Mouse (Mus musculus): ENCODE results near the gene Fhit. TPM values are rescaled to one million over a fixed set of nuclear protein-coding genes. Genes with fewer than 3 reads are reported as not detected.

Gene Fhit
- polyA plus RNA-seq, 1 experiment: 6.7 TPM

DNA sequence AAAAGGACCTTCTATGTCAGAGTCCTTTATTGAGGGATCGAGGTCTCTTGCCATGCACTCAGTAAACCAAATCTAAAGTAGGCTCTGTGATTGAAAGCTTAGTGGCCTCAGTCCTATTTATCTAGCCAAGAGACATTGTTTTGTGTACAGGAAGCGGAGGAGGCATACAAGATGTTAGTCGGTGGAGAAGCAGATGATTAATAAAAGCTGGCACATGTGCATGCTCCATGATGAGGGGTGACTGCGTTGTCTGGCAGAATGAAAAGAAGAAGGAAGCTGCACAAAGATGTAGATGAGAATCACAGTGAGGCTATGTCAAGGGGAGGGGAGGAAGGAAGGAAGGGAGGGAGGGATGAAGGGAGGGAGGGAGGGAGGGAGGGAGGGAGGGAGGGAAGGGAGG is 481.8 kb downstream of the Fhit start:
- Histone ChIP-seq H3K4me1 (ENCODE audit: control insufficient read depth, insufficient read depth, insufficient read length, low read length) (no peaks in the 10 kb centered on the region), H3K4me3 (ENCODE audit: insufficient read depth, low read depth, low read length) (no peak overlapping the region), H3K27ac (replicated peaks; ENCODE audit: low read depth, low read length) (no peak overlapping the region)

DNA sequence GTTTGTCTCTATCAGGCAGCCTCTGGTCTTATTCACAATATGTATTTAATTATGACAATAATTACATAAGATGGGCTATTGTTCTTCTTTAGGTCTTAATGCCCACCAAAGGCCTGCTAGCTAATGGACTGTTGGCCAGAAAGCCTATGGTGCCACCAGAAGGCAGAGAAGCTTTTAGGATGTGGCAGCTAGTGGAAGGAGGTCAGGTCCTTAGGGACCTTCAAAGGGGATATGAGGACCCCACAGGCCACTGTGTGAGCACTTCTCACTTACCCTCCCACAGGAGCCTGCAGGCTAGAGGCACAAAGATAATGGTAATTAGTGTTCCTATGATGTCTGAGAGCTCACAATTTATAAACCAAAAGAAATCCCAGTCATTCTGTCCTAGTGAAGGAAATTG is 482.2 kb downstream of the Fhit start:
- Histone ChIP-seq H3K27ac (replicated peaks; ENCODE audit: low read depth, low read length) (no peak overlapping the region), H3K4me3 (ENCODE audit: insufficient read depth, low read depth, low read length) (no peak overlapping the region), H3K4me1 (ENCODE audit: control insufficient read depth, insufficient read depth, insufficient read length, low read length) (no peaks in the 10 kb centered on the region)

DNA sequence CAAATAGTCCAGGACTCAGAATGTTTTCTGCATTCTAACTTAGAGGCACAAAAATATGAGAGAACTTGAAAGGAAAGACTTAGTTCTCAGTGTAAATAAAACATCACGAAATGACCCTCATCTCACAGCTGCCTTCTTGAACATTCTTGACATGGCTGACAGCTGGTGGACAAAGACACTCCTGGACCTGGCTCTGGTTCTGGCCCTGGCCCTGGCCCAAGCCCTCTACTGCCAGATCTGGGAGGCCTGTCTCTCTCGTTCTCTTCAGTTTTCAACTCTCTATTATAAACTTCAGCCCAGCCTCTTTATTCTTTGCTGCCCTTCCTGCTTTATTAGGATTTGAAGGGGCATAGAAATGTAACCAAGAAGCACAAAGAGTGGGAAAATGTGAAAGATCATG is 484.2 kb downstream of the Fhit start:
- Histone ChIP-seq H3K4me1 (ENCODE audit: control insufficient read depth, insufficient read depth, insufficient read length, low read length) (no peaks in the 10 kb centered on the region), H3K4me3 (ENCODE audit: insufficient read depth, low read depth, low read length) (no peak overlapping the region), H3K27ac (replicated peaks; ENCODE audit: low read depth, low read length) (no peak overlapping the region)

DNA sequence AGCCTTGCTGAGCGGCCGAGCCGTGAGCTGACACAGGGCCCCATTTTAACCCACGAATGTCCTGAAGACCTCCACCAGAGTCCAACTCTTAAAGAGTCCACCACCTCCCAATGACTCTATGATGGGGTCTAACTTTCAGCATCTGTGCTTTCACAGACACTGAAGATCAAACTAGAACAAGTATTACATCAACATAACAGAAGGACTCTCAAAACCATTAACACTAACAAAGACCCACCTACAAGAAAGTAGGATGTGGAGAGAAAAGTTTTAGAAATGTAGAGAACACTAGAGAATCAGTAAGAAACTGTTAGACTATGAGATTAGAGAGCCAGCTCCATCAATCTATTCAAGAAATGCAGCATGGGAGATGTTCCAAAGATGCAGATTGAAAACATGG is 501.6 kb downstream of the Fhit start:
- Histone ChIP-seq H3K27ac (replicated peaks; ENCODE audit: low read depth, low read length) (no peak overlapping the region), H3K4me3 (ENCODE audit: insufficient read depth, low read depth, low read length) (no peak overlapping the region), H3K4me1 (ENCODE audit: control insufficient read depth, insufficient read depth, insufficient read length, low read length) (no peaks in the 10 kb centered on the region)

DNA sequence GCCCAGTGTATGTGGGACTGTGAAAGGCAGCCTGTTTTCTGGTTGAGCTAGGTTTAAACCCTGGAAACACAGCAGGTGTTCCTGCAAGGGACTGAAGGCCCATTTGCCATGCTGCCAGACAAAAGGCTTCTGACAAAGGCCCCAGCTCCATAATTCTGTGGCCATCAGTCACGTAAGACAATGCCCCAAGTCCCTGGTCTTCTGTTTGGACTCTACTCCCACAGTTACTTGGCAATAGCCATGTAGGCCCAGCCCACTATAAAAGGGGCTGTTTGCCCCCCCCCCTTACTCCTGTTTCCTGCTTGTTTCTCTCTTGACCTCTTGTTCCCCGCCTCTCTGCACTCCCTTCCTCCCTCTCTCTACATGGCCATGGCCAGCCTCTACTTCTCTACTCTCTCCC is 502.5 kb downstream of the Fhit start:
- H3K4me1 ChIP-seq (ENCODE audit: control insufficient read depth, insufficient read depth, insufficient read length, low read length): no peaks in the 10 kb centered on the region
- H3K4me3 ChIP-seq (ENCODE audit: insufficient read depth, low read depth, low read length): no peak overlapping the region
- no peak overlapping the region for H3K27ac ChIP-seq (replicated peaks; ENCODE audit: low read depth, low read length)

DNA sequence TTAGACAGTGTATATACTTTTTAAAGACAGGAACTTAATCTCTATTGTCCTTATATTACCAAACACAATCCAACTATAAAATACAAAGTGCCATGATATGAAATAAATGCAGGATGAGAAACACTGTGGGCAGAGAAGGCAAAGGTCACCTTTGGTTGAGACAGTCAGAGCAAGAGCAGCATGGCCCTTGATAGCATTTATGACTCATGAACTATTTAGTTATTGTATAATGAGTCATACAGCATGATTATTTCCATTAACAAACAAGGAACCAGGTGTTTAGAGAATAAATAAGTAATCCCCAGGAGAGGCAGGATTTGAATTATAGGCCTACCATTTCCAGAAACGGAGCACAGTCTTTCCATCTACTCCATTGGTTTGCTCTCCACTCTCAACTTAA is 503.6 kb downstream of the Fhit start:
- no peak overlapping the region for H3K4me3 ChIP-seq (ENCODE audit: insufficient read depth, low read depth, low read length)
- H3K4me1 ChIP-seq (ENCODE audit: control insufficient read depth, insufficient read depth, insufficient read length, low read length): no peaks in the 10 kb centered on the region
- H3K27ac ChIP-seq (replicated peaks; ENCODE audit: low read depth, low read length): no peak overlapping the region

DNA sequence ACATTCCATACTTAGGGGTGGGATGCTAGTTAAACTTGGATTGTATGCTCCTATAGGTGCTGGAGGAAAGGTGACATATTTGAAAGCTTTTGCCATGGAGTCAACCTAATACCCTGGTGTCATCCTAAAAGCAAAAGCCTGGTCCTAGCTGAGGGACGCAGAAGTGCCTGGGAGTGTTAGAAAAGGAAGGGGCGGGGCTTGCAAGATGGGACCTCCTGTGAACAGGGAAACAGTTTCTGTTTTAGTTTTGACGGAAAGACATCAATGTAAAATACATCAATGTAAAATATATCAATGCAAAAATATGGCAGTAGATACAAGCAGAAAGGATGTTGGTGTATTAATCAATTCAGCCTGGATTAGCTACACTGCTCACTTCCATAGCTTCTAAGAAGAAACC is 504.5 kb downstream of the Fhit start:
- no peaks in the 10 kb centered on the region for H3K4me1 ChIP-seq (ENCODE audit: control insufficient read depth, insufficient read depth, insufficient read length, low read length)
- no peak overlapping the region for H3K4me3 ChIP-seq (ENCODE audit: insufficient read depth, low read depth, low read length)
- H3K27ac ChIP-seq (replicated peaks; ENCODE audit: low read depth, low read length): no peak overlapping the region

DNA sequence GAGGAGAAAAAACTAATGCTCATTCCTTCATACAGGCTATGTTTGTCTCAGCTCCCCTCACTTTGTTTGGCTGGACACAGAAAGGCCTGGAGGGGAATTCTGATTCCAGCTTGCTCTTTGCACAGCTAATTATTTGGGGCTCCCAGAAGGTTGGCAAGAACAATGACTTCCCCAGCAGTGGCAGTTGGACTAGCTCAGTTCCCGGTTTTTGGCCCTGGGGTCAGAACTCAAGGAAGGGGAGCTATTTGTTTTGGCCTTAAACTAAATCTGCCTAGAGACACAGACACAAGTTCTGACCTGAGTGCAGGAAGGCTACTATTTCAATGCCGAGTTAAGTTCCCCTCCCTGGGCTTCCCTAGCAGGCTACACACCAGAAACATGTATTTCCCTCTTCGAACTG is 506.0 kb downstream of the Fhit start:
- Histone ChIP-seq H3K4me1 (ENCODE audit: control insufficient read depth, insufficient read depth, insufficient read length, low read length) (no peaks in the 10 kb centered on the region), H3K4me3 (ENCODE audit: insufficient read depth, low read depth, low read length) (no peak overlapping the region), H3K27ac (replicated peaks; ENCODE audit: low read depth, low read length) (no peak overlapping the region)

DNA sequence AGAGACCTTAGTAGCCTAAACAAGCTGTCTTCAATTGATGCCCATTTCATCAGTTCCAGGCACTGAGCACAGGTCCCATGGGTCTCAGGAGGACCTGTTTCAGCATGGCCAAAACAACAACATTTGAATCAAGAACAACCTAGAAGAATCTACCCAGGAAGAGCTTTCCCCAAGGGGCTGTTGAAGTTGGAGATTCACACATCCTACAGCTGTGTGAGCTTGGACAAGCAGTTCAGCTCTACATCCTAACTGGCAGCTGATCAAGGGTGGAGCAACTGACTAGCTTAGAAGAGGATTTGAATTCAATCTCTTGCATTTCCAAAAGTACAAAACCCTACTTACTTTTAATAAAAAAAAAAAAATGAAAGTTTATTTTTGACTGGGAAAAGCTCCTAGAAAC is 514.0 kb downstream of the Fhit start:
- Histone ChIP-seq H3K4me3 (ENCODE audit: insufficient read depth, low read depth, low read length) (no peak overlapping the region), H3K4me1 (ENCODE audit: control insufficient read depth, insufficient read depth, insufficient read length, low read length) (no peaks in the 10 kb centered on the region), H3K27ac (replicated peaks; ENCODE audit: low read depth, low read length) (no peak overlapping the region)

DNA sequence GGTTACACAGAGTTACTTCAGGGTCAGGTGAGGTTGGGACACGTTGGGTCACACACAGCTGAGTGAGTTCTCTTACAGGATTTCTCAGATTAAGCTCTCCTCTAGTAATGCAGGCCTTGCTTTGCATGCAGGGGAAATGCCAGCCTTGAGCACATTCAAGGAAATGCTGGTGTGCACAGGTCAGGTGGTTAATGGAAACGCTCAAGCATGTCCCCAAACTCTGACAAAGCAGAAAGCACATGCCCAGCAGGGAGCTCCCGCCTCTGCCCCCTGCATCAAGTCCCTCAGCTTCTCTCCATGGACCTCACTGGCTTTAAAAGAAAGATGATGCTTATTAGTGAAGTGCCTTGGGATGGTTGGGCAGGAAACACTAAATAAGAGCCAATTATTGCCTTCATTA is 530.1 kb downstream of the Fhit start:
- no peak overlapping the region for H3K4me3 ChIP-seq (ENCODE audit: insufficient read depth, low read depth, low read length)
- no peak overlapping the region for H3K27ac ChIP-seq (replicated peaks; ENCODE audit: low read depth, low read length)
- H3K4me1 ChIP-seq (ENCODE audit: control insufficient read depth, insufficient read depth, insufficient read length, low read length): no peaks in the 10 kb centered on the region

DNA sequence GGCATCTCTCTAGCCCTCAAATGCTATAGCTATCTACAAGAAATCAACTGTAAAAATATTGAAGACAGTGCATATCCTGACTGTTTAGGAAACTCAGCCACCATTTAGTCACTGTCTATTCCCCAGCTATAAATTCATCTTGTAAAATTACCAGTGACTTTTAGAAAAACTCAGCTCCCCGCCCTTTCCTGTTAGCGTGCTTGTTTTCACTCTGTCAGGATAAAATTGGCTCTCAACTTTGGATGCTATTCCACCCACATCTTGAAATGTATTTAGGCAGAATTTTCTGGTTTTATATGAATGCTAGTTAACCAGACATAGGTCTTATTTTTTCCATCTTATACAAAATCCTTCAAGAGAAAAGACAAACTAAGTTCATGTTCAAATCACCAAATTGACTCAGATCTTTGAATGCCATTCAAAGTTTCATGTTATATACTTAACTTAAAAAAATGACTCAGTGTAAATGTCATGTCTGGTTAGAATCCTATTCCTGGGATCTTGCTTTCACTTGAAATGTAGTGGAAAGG is 530.9 kb downstream of the Fhit start:
- Histone ChIP-seq H3K4me3 (ENCODE audit: insufficient read depth, low read depth, low read length) (no peak overlapping the region), H3K27ac (replicated peaks; ENCODE audit: low read depth, low read length) (no peak overlapping the region), H3K4me1 (ENCODE audit: control insufficient read depth, insufficient read depth, insufficient read length, low read length) (no peaks in the 10 kb centered on the region)

DNA sequence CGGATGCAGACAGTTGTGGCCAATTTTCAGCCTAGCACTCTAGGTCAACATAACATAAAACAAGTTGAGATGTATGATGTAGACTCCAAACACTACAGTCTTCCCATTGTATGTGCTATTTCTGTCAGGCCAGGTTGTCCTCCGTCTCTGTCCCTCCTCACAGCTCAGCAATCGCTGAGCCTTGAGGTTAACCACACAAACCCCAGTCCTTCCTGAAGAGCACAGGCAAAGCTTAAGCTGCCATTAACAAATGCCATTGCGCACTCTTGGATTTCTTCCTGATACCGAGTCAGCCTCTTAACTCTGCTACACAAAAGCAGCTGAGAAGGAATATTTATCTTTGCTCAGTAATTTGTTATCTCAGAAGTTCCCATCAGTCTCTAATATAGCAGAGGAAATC is 568.4 kb downstream of the Fhit start:
- Histone ChIP-seq H3K4me1 (ENCODE audit: control insufficient read depth, insufficient read depth, insufficient read length, low read length) (no peaks in the 10 kb centered on the region), H3K27ac (replicated peaks; ENCODE audit: low read depth, low read length) (no peak overlapping the region), H3K4me3 (ENCODE audit: insufficient read depth, low read depth, low read length) (no peak overlapping the region)

DNA sequence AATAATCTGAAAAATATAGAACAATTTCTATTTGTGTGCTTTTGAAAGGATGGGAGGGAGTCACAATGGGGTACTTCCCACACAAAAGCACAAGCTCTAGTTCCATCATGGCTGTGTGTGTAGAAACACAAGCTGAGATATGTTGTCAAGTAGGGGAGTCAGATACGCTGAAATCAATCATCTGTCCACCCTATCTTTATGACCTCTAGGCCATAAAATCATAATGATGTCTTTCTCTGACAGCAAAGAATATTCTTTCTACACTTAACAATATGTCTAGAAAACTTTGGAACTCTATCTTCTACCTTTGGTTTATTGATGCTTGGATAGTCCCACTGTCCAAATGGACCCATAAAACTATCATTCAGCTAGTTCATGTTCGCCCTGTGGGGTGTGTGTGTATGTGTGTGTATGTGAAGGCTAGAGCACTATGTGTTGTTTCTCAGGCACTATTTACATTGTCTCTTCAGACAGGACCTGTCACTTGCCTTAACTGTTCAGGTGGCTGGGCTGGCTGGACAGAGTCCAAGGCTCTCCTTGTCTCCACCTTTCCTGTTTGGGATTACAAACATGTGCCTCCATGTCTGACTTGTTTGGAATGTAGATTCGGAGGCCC is 592.8 kb downstream of the Fhit start:
- Histone ChIP-seq H3K4me1 (ENCODE audit: control insufficient read depth, insufficient read depth, insufficient read length, low read length) (no peaks in the 10 kb centered on the region), H3K4me3 (ENCODE audit: insufficient read depth, low read depth, low read length) (no peak overlapping the region), H3K27ac (replicated peaks; ENCODE audit: low read depth, low read length) (no peak overlapping the region)

DNA sequence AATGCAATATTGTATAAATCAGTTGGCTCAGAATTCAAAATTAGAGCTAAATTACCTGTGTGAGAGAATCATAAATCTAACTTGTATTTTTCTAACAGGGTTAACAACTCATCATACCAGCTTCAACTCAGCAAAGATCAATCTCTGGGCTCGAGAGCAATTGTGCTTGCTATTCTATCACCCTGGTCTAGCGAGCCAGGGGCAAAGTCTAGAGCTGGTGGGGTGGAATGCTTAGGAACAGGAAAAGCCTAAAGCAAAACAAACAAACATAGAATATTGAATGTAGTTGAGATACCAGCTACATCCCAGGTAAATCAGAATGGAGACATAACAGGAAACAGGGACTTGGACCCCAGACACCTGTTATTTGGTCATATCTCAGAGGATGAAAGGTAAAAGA is 594.1 kb downstream of the Fhit start:
- Histone ChIP-seq H3K4me3 (ENCODE audit: insufficient read depth, low read depth, low read length) (no peak overlapping the region), H3K27ac (replicated peaks; ENCODE audit: low read depth, low read length) (no peak overlapping the region), H3K4me1 (ENCODE audit: control insufficient read depth, insufficient read depth, insufficient read length, low read length) (no peaks in the 10 kb centered on the region)

DNA sequence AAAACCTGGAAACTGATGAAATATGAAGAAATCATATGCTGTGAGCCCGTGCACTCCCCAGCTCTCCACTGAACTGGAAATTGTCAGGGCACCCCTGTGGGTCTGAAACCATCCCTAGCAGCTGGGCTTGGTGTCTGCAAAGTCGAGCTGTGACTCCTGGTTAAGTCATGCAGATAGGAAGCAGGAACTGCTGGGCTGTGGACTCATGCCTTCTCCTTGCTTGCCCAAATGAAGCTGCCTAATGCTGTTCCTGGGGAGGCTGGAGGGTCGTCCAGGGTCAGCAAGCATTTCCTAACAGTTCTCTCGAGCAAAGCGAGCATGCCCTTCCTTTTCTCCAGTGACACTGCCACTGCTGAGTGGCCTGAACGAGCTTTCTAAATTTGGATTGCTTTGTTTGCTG is 607.1 kb downstream of the Fhit start:
- H3K27ac ChIP-seq (replicated peaks; ENCODE audit: low read depth, low read length): no peak overlapping the region
- no peak overlapping the region for H3K4me3 ChIP-seq (ENCODE audit: insufficient read depth, low read depth, low read length)
- no peaks in the 10 kb centered on the region for H3K4me1 ChIP-seq (ENCODE audit: control insufficient read depth, insufficient read depth, insufficient read length, low read length)

DNA sequence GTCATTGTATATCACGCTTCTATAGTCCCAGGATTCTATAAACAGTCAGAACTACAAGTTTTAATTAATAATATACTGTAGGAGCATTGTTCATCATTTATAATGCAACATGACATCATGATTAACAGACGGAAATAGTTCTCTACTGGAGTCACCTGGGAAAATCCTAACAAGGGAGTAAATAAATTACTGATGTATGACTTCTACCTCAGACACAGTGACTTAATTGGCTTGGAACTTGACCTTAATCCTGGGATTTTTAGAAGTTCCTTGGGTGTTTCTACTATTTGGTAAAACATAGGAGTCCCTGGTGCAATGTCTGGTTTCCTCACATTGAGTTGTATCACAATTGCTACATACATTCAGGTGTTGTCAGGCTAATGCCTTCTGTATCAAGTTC is 613.2 kb downstream of the Fhit start:
- Histone ChIP-seq H3K27ac (replicated peaks; ENCODE audit: low read depth, low read length) (no peak overlapping the region), H3K4me3 (ENCODE audit: insufficient read depth, low read depth, low read length) (no peak overlapping the region), H3K4me1 (ENCODE audit: control insufficient read depth, insufficient read depth, insufficient read length, low read length) (no peaks in the 10 kb centered on the region)

DNA sequence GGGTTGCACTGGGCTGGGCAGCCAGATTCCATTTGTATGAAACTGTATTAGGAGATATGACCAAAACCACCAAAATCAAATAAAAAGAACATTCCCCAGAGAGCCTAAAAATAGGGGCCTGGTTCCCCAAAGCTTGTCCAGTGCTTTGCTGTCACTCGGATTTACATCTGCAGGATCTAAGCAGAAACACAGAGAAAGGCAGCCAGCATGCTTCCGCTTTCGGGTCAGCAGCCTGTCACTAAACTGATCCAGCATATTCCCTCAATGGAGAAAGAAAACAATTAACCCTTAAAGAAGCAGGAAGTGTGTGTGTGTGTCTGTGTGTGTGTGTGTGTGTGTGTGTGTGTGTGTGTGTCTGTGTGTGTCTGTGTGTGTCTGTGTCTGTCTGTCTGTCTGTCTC is 615.9 kb downstream of the Fhit start:
- Histone ChIP-seq H3K27ac (replicated peaks; ENCODE audit: low read depth, low read length) (no peak overlapping the region), H3K4me3 (ENCODE audit: insufficient read depth, low read depth, low read length) (no peak overlapping the region), H3K4me1 (ENCODE audit: control insufficient read depth, insufficient read depth, insufficient read length, low read length) (no peaks in the 10 kb centered on the region)
